Mouse (Mus musculus) frontal cortex, postnatal 25 days (tissue): ENCODE data around the gene Rgs16.

ENCODE experiments used
- DNase-seq, 2 experiments: peaks; one replicate each; pipeline ENCODE4 v3.0.0; 2022; ENCODE audit warnings: low spot score in 2 of 2

The Rgs16 gene

DNA sequence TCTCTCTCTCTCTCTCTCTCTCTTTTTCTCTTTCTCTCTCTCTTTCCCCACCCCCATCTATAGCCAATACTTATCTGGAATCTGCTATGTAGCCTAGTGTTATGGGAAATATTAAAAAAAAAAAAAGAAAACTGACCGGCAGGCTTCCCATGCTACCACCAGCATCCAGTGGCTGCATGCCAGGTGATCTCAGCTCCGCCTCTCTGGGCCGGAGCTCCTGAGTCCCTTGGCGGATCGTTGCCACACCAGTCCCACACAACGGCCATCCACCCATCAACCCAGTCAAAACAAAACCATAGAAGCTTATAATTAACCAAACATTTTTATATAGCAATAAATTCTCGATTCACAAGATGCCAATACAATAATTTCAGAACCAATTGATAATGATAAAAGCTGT is 19.2 kb upstream of the Rgs16 start:
- no peak for DNase-seq

DNA sequence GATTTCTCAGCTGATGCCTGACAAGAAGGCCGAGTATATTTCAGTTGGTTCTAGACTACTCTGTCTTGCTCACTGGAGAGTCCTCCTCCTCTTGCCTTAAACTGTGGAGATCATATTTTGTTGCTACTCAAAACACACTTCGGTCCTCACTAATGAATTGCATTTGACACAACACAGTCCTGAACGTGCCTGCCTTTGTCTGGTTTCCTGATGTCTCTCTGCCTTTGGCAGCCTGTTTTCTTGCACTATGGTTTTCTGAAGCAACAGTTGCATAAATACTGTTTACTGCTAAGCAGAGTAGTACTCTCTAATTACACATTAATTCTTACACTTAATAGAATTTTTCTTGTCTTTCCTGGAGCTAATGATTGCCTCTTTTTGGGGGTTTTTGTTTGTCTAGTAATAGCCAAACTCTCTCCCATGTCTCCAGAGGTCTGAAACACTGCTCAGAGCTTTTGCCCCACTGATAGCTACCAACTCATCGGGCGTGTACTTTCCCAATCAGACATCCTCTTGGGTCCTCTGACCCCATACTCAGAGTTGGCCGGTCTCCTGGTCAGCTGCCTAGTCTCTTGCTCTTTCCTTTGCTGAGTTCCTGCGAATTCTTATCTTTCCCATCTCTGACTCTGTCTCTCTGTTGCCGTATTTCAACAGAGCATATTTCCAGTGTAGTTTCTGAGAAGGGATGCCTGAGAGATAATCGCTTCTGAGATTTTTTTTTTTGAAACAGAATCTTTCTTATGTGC is 18.4 kb upstream of the Rgs16 start:
- DNase-seq: no peak

DNA sequence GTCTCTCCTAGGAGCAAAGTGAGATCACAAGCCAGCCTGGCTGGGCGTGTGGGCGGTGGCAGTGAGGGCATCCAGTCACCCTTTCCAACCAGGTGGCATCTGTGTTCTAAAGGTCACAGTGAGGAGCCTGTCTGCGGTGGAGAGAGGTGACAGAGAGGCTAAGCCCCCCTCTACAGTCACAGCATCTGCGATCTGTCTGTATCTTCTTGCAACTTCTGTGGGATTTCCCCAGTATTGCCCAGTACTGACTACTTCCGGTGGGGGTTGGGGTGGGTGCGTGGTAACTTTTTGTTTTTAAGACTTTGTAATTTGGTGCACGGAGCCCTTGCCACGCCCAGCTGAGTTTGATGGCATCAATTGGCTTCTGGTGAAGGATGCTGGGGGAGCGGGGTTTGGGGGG is 16.7 kb upstream of the Rgs16 start:
- DNase-seq: no peak

GRCm38 (mm10) chr1:153726636-153727035 is 13.5 kb upstream of the Rgs16 start:
- no peak for DNase-seq

- no peak for DNase-seq
These were observed 10.3 kb upstream of the Rgs16 start for GRCm38 (mm10) chr1:153729806-153730205.

- DNase-seq: no peak
These were observed 9.5 kb upstream of the Rgs16 start for GRCm38 (mm10) chr1:153730671-153731070.

GRCm38 (mm10) chr1:153733181-153733580 is 7.0 kb upstream of the Rgs16 start:
- no peak for DNase-seq

GRCm38 (mm10) chr1:153734866-153735265 is 5.3 kb upstream of the Rgs16 start:
- DNase-seq: no peak

- DNase-seq: no peak
These were observed 4.1 kb upstream of the Rgs16 start for GRCm38 (mm10) chr1:153736096-153736495.

DNA sequence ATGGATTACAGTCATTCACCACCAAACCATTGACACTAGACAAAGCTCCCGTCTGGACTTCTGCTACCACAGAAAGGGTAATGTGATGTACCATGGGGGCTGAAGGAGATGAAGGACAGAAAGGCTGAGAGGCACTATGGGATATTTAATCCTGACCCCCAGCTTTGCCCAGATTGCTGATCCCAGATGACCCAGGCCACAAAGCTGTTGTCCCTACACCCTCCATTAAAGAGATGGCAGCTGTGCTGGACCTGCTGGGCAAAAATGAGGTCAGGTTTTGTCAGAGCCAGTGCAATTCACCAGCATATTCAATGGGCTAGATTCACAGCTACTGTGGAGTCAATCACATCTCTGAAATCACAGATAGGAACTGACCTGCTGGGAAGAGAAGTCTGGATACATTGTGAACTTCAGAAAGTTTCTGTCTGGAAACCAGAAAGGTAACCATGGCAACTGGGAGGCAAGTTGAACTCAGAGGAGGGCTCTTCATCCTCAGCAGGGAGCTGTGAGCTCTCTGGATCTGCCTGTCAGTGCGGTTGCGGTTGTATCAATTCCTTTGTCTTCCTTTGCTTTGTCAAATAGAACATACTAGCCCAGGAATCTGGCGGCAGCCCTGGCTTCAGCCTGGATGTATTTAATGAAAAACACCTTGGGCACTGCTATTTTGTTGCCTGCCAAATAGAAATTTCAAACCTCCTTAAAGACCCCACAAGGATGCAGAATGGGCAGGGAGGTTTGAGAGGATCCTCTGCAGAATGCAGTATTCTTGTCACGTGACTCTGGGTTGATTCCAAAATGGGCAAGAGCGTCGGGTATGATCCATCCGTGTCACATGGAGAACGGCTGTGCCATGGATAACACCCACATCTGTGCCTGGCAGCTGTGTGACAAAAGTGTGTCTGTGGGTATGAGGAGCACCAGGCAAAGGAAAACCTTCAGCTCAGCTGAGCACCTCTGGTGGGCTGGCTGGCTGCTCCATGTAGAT is 2.8 kb upstream of the Rgs16 start:
- no peak for DNase-seq

- no peak for DNase-seq
These were observed 623 bp upstream of the Rgs16 start for GRCm38 (mm10) chr1:153739437-153740015.

DNA sequence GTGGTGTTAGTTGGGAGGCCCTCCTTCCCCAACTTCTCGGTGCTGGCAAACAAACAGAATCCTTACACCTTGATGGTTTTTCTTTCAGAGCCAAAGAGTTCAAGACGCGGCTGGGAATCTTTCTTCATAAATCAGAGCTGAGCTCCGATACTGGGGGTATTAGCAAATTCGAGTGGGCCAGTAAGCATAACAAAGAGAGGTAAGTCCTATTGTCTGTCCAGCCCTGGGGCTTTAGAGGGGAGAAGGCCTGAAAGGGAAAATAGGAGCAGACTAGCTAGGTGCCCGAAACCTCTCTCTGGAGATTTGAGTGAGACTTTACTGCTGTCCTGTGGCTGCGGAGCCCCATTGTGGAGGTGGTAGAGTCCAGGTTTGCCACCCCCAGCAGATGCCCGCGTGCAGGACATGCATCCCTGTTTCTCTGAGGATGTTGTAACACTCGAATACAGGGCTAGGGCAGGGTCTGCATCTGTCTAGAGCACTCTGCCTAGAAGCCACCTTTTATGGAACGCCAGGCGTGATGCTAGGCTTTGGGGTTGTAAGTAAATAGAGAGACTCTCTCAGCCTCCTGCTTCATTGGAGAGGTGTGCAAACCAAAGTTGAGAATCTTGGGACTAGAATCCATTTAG is 739 bp downstream of the Rgs16 start:
- no peak for DNase-seq

DNA sequence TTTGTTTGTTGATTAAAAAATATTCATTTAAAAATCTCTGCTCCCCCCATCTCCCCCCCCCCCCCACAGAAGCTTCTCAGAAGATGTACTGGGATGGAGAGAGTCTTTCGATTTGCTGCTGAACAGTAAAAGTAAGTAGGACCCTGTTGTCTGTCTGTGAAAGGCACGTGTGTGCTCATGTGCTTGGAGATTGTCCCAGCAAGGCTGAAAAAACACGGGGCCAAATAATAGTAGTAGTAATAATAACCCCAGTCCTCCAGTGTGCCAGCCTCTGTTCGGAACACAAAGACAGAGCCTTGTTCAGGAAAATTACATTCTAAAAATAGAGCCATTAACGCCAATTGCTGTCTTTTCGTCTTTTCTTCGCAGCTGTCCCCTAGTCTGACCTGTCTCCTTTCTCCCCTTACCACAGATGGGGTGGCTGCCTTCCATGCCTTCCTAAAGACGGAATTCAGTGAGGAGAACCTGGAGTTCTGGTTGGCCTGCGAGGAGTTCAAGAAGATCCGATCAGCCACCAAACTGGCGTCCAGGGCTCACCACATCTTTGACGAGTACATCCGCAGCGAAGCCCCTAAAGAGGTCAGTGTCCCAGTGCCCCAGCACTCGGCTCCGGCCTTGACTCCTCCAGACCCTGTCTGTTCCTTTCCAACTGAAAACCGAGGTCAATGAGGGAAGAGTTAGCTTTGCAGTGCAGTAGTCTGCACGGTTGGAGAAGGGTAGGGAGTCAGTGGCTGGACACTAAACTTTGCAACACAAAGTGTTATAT is 1.6 kb downstream of the Rgs16 start:
- no peak for DNase-seq

- peak; percentile 65 to 73 for DNase-seq
These were observed 2.4 kb downstream of the Rgs16 start for GRCm38 (mm10) chr1:153742374-153743155.

GRCm38 (mm10) chr1:153746119-153746670 is 6.0 kb downstream of the Rgs16 start:
- no peak for DNase-seq

DNA sequence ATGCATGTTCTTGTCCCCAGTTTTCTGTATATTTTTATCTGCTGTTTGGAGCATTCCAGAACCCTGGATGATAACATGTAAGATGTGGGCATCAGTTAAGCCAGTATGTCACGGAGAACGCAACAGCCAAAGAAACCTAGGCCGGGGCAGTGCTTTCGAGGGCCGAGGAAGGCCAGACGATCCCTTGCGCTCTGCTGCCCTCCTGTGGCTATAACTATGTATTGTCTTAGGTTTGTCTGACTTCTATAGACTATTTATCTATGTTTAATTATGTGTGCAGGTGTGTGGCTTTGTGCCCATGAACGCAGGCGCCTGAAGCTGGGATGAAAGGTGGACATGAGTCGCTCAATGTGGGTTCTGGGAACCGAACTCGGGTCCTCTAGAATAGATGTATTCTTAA is 6.6 kb downstream of the Rgs16 start:
- peak; percentile 44 to 69 for DNase-seq

- DNase-seq: no peak
These were observed 7.8 kb downstream of the Rgs16 start for GRCm38 (mm10) chr1:153747861-153748530.

GRCm38 (mm10) chr1:153748549-153748948 is 8.4 kb downstream of the Rgs16 start:
- no peak for DNase-seq

- peak in 1 of 2 experiments; percentile 44 for DNase-seq
These were observed 9.2 kb downstream of the Rgs16 start, which contains the start of gene Rnasel for GRCm38 (mm10) chr1:153749211-153749801. Gene Rnasel, plus strand, starts transcription at chr1:153749426.
